Mouse (Mus musculus): ENCODE results near the gene Prpf40a.

DNA sequence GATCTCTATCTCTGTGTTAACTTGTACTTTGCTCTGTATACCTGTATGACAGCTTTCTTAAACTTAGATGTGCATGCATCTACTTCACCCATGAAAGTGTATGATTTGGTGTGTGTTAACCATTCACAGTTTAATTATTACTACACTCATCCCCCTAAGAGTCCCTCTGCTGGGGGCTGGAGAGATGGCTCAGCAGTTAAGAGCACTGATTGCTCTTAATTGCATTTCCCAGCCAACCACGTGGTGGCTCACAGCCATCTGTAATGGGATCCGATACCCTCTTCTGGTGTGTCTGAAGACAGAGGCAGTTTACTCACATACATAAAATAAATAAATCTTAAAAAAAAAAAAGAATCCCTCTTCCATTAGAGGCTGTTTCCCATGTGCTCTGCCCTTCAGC lies 91.0 kb downstream of the Prpf40a start:
- TF ChIP-seq CTCF (IDR thresholded peaks at IDR 0.05; ENCODE audit: extremely low read depth, insufficient read length, insufficient replicate concordance, low read depth, low read length) (no peak), POLR2A (IDR thresholded peaks at IDR 0.05; ENCODE audit: low read depth, low read length) (no peak)

Measured in small intestine, adult 2 months (tissue).